Mouse (Mus musculus) kidney, embryonic 15.5 days (tissue): ENCODE measurements around the gene Fxyd3. TPM values are rescaled to one million over a fixed set of nuclear protein-coding genes. Genes with fewer than 3 reads are reported as not detected.
A peak's percentile ranks its signal among the peaks of the same experiment; 100 is the strongest.

Experiments
- ATAC-seq: fragments of 200-750 bp; cut with Nextera tagmentation; replicated peaks from 2 replicates; pipeline ENCODE4 v1.8.0; 2017; ENCODE audit warnings: moderate TSS enrichment; ENCODE audit not compliant: low FRiP score
- H3K27ac ChIP-seq: fragments of 300-500 bp; sonication (generic); 2 replicates; pipeline ENCODE4 v1.5.1; 2015; ENCODE audit warnings: mild to moderate bottlenecking, inconsistent platforms
- H3K27me3 ChIP-seq: fragments of 300-500 bp; sonication (generic); 2 replicates; pipeline ENCODE4 v1.6.1; 2015; ENCODE audit warnings: inconsistent platforms
- H3K36me3 ChIP-seq: fragments of 300-500 bp; sonication (generic); 2 replicates; pipeline ENCODE4 v1.6.1; 2015; ENCODE audit warnings: inconsistent platforms
- H3K4me1 ChIP-seq: fragments of 300-500 bp; sonication (generic); 2 replicates; pipeline ENCODE4 v1.6.1; 2015; ENCODE audit warnings: inconsistent platforms
- H3K4me2 ChIP-seq: fragments of 300-500 bp; sonication (generic); 2 replicates; pipeline ENCODE4 v1.6.1; 2015; ENCODE audit warnings: moderate library complexity, mild to moderate bottlenecking, inconsistent platforms
- H3K4me3 ChIP-seq: fragments of 300-500 bp; sonication (generic); replicated peaks from 2 replicates; pipeline ENCODE4 v1.5.1; 2015; ENCODE audit warnings: mild to moderate bottlenecking, inconsistent platforms
- H3K9ac ChIP-seq: fragments of 300-500 bp; sonication (generic); 2 replicates; pipeline ENCODE4 v1.6.1; 2015; ENCODE audit warnings: mild to moderate bottlenecking, inconsistent platforms
- H3K9me3 ChIP-seq: fragments of 300-500 bp; sonication (generic); replicated peaks from 2 replicates; pipeline ENCODE4 v1.6.1; 2016; ENCODE audit warnings: inconsistent platforms
- WGBS: fragments of 180-500 bp; shearing (Covaris S2); methylation state at CpG from one replicate; pipeline ENCODE4 v1.1.7; 2015; ENCODE audit warnings: mixed read lengths; 5-methylcytosine and 5-hydroxymethylcytosine counted together
- polyA plus RNA-seq: library from polyadenylated mRNA; unstranded; fragments of >200 nt; fragmentation: Nextera tagmentation; extraction: Ambion mirVana; gene quantifications from 2 replicates; pipeline ENCODE4 v1.2.1, GENCODE M21; 2015

Fxyd3 gene
- 14.3 and 14.8 TPM in 2 replicates for polyA plus RNA-seq

DNA sequence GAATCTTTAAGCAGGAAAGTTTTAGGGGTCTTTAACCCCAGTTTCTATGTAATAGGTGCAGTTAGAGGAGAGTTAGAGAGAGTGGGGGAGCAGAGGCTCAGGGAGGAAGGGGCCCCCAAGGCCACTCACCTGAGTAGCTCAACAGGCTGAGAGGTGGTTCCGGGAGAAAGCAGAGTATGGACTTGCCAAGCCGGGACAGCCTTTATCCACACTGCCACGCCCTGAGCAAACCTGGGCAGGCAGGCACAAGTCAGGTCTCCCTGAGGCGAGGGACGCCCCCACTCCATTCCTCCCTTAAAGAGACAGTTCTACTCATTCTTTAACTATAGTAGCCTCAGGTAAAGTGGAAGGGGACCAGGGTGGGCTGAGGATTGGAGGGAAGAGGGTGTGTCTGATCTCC is at the start of gene Fxyd3:
Gene Fxyd3, minus strand, starts transcription at position 213 of the 400 bp plus-strand sequence.
- no peak within 1 kb of the TSS for H3K4me2 ChIP-seq
- no peaks in the 10 kb centered on the region for H3K9me3 ChIP-seq
- no peaks in the 10 kb centered on the region for H3K36me3 ChIP-seq
- 42% methylated on average over 5 of the region's 5 CpGs for WGBS
- H3K27me3 ChIP-seq: no peaks in the 10 kb centered on the region
- no peak for ATAC-seq
- H3K4me1 ChIP-seq: peaks cover 22% of the 10 kb centered on the region
- H3K27ac ChIP-seq: no peak within 1 kb of the TSS
- H3K9ac ChIP-seq: no peak within 1 kb of the TSS
- H3K4me3 ChIP-seq: no peak within 1 kb of the TSS

DNA sequence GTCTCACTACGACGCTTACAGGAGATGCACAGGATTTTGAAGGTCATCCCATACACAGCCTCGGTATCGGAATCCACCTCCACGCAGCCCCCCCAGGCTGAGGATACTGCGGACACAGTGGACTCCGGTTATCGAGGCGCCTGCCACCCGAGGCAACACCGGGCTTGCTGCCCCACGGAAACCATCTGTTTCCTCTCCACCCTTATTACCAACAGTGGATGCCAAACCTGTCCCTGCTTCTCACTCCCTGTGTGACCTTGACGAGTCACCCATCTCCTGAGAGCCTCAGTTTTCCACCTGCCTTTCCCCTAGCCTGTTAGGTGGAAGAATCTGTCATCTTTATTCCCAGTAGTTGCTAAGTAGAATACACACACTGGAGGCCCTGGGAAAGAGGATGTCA is 48.6 kb upstream of the Fxyd3 start:
- H3K36me3 ChIP-seq: peaks cover 20% of the 10 kb centered on the region
- no peaks in the 10 kb centered on the region for H3K9me3 ChIP-seq
- 84% methylated on average over 13 of the region's 13 CpGs for WGBS
- H3K4me3 ChIP-seq: no peak overlapping the region
- no peak overlapping the region for H3K4me2 ChIP-seq
- H3K9ac ChIP-seq: no peak overlapping the region
- no peak overlapping the region for H3K27ac ChIP-seq
- no peak for ATAC-seq
- peaks cover 42% of the 10 kb centered on the region for H3K27me3 ChIP-seq
- peaks cover 18% of the 10 kb centered on the region for H3K4me1 ChIP-seq

DNA sequence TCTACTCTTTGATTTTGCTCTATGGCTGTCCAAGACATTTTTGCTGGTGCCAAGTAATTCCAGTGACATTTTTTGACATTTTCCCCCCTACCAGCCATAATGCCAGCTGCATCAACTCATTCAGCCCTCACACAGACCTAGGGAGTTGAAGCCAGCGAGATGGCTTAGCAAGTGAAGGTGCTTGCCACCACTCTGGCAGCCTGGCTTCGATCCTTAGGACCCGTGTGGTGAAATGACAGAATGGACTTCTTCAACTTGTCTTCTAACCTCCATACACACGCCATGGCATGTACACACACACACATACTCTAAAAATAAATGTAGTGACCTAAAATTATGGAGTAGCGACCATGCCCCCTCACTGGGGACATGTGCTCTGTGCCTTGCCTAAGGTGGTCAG is 47.9 kb upstream of the Fxyd3 start:
- H3K27ac ChIP-seq: no peak overlapping the region
- no peak overlapping the region for H3K9ac ChIP-seq
- H3K27me3 ChIP-seq: peaks cover 42% of the 10 kb centered on the region
- ATAC-seq: no peak
- no peak overlapping the region for H3K4me3 ChIP-seq
- no peaks in the 10 kb centered on the region for H3K9me3 ChIP-seq
- 85% methylated on average over 5 of the region's 5 CpGs for WGBS
- H3K4me2 ChIP-seq: no peak overlapping the region
- H3K4me1 ChIP-seq: peaks cover 18% of the 10 kb centered on the region
- H3K36me3 ChIP-seq: peaks cover 13% of the 10 kb centered on the region

DNA sequence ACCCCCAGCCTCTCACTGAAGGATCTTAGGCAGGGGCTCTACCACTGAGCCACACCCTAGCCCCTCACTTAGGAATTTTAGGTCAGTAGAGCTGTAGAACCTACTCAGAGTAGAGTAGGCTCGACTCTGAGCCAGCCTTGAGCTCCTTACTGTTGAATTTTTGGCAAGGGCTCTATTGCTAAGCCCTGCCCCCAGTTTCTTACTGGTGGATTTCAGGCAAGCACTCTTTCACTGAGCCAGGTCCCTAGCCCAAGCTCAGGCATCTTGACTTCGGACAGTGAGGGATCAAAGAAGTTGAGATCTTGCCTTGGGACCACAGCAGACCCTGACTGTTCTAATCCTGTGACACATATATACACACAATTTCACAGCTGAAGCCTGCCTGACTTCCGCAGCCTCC is 47.2 kb upstream of the Fxyd3 start:
- H3K9ac ChIP-seq: no peak overlapping the region
- H3K27me3 ChIP-seq: peaks cover 42% of the 10 kb centered on the region
- WGBS: 80% methylated on average over 3 of the region's 3 CpGs
- H3K4me2 ChIP-seq: no peak overlapping the region
- ATAC-seq: no peak
- no peak overlapping the region for H3K4me3 ChIP-seq
- no peak overlapping the region for H3K27ac ChIP-seq
- H3K4me1 ChIP-seq: peaks cover 18% of the 10 kb centered on the region
- H3K36me3 ChIP-seq: peaks cover 6% of the 10 kb centered on the region
- H3K9me3 ChIP-seq: no peaks in the 10 kb centered on the region

DNA sequence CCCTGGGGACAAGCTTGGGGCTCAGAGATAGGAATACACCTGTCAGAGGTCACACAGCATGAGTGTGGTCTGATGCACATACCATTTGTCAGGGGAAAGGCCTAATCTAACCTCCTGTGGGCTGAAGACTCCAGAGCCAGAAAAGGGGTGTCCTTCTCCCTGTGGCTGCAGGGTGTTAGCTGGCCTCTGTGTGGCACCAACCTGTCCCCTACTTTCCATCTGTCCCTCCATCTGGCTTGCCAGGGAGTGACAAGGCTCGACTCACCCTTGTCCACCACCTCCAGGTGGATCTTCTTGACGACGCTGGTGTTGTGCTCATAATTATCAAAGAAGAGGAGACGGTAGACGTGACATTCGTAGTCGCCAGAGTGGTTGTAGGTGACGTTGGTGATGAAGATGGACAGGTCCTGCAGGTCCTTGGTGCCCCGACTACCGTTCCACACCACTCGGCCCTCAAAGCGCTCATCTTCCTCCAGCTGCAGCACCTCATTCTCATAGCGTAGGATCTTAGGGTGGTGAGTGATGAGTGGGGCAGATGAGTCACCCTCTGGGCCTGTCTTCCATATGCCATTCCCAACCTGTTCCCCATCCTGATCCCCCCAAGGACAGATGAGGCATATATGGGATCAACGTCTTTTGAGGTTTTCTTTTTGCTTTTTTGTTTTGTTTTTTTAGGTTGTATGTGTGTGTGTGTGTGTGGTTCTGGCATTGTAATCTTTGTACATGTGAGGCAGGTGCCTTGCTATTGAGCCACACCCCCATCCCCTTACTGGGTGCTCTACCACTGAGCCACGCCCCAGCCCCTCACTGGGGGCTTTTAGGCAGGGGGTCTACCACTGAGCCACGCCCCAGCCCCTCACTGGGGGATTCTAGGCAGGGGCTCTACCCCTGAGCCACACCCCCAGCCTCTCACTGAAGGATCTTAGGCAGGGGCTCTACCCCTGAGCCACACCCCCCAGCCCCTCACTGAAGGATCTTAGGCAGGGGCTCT is 46.4 kb upstream of the Fxyd3 start:
- WGBS: 91% methylated on average over 16 of the region's 16 CpGs
- no peak for ATAC-seq
- Histone ChIP-seq H3K9me3 (no peaks in the 10 kb centered on the region), H3K27ac (no peak overlapping the region), H3K4me2 (no peak overlapping the region), H3K4me1 (peaks cover 18% of the 10 kb centered on the region), H3K4me3 (no peak overlapping the region), H3K9ac (no peak overlapping the region), H3K36me3 (no peaks in the 10 kb centered on the region), H3K27me3 (peaks cover 35% of the 10 kb centered on the region)

DNA sequence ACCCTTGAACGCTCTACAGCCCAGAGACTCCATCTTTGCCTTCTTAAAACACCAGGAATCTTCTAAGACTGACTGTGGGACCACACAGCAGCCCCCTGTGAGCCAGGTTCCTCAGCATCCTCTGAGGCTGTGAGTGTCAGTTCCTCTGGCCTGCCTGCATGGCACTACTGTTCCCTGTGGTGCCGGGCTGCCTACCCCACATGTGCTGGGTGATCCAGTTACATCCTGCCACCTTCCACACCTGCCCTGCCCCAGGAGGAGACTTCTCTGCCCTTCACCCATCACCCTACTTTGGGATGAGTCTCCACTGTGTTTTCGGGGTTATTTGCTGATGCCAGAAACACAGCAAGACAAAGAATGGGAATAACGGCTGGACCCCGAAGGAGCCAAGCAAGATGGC is 43.1 kb upstream of the Fxyd3 start:
- Histone ChIP-seq H3K9ac (no peak overlapping the region), H3K9me3 (no peaks in the 10 kb centered on the region), H3K4me2 (no peak overlapping the region), H3K4me1 (peaks cover 26% of the 10 kb centered on the region), H3K27me3 (peaks cover 3% of the 10 kb centered on the region), H3K4me3 (no peak overlapping the region), H3K36me3 (no peaks in the 10 kb centered on the region), H3K27ac (no peak overlapping the region)
- ATAC-seq: no peak
- WGBS: 85% methylated on average over 5 of the region's 5 CpGs

DNA sequence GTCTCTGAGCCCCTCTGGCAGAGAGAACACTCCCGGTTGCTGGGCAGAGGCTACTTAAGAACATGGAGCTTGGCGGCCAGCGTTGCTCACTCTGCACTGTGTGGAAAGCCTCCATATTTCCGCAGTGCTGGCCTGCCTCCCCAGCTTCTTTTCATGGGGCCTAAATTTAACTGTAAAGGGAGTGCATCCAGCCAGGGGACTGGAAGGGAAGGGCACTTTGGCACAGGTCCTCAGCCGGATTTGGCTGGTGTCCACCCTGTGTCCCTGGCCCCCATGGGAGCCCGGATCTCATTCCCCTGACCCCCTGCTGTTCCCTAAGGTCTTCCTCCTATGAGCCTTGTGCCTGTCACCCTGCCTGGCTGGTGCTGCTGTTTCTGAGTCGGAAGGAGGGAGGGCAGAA is 42.0 kb upstream of the Fxyd3 start:
- H3K27me3 ChIP-seq: no peaks in the 10 kb centered on the region
- no peaks in the 10 kb centered on the region for H3K9me3 ChIP-seq
- H3K4me3 ChIP-seq: no peak overlapping the region
- 75% methylated on average over 7 of the region's 7 CpGs for WGBS
- no peak overlapping the region for H3K4me2 ChIP-seq
- H3K36me3 ChIP-seq: no peaks in the 10 kb centered on the region
- H3K27ac ChIP-seq: no peak overlapping the region
- no peak for ATAC-seq
- no peak overlapping the region for H3K9ac ChIP-seq
- peaks cover 30% of the 10 kb centered on the region for H3K4me1 ChIP-seq

DNA sequence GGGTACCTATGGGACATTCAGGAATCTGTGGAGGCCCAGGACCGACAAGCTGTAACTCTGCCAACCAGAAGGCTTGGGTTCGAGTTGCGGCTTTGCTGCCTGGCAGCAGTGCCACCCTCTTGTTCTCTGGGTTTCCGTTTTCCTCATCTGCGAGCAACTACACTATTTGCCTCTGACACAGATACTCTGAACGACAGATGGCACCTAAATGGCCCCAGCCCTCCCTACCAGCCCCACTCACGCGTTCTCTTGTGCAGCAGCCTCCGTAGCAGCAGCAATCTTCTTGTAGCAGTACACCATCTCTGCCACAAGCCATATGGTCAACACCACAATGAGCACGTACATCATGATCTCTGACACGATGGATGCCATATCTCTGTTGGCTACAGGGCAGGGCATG is 41.0 kb upstream of the Fxyd3 start:
- no peak overlapping the region for H3K4me3 ChIP-seq
- H3K36me3 ChIP-seq: no peaks in the 10 kb centered on the region
- H3K27me3 ChIP-seq: no peaks in the 10 kb centered on the region
- H3K27ac ChIP-seq: no peak overlapping the region
- H3K9me3 ChIP-seq: no peaks in the 10 kb centered on the region
- H3K4me1 ChIP-seq: peaks cover 30% of the 10 kb centered on the region
- H3K4me2 ChIP-seq: no peak overlapping the region
- no peak overlapping the region for H3K9ac ChIP-seq
- 86% methylated on average over 11 of the region's 11 CpGs for WGBS
- ATAC-seq: no peak

DNA sequence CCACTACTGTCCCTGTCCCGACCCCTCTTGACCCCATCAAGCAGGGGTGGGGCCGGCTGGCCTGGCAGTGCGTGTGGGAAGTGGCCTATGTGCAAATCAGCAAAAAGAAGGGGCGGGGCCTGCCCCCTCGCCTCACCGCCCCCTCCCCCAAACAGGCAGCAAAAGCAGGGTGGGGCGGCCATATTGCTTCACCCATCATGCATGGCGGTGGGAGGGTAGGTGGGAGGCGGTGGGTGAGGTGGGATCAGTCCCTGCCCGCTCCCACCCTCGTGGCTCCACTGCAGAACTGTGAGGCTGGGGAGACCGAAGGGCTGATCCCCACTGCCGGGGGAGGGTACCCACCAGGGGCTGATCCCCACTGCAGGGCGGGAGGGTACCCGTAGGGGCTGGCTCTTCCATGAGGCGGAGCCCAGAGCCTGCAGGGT is 40.2 kb upstream of the Fxyd3 start:
- 44% methylated on average over 16 of the region's 16 CpGs for WGBS
- 0 out of 2 replicates have a peak, but pooled peaks have one; percentile 3 for ATAC-seq

DNA sequence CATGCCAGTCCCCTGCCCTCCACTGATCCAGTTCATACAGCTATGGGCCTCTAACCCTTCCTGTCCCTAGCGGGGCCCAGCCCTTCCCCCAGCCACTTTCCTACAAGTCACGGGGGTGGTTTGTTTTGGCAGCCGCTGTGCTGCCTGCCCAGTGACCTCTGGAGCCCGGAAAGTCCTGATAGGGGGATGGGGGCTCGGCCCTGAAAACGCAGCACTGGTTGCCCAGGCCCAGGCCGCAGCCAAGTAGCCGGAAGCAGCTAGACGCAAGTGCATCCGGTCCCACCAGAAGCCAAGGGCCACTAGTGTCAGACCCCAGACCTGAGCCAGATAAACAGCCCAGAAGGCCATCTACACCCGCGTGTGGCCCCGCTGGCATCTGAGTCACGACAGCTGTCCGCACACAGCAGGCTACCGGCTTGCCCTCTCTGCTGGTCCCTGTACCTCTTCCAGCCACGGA is 39.1 kb upstream of the Fxyd3 start:
- Histone ChIP-seq H3K36me3 (no peaks in the 10 kb centered on the region), H3K4me1 (peaks cover 46% of the 10 kb centered on the region), H3K9me3 (no peaks in the 10 kb centered on the region), H3K4me3 (peak overlapping the region; percentile 33; the same call in 1 of the 2 replicates), H3K27ac (peak overlapping the region; percentile 82), H3K27me3 (no peaks in the 10 kb centered on the region), H3K9ac (peak overlapping the region; percentile 19; the same call in 1 of the 2 replicates), H3K4me2 (peak overlapping the region; percentile 52)
- WGBS: 11% methylated on average over 17 of the region's 17 CpGs
- ATAC-seq: peak; percentile 62

More for the DNA sequence above, 40.2 kb upstream of the Fxyd3 start:
- Histone ChIP-seq H3K4me1 (peaks cover 36% of the 10 kb centered on the region), H3K9me3 (no peaks in the 10 kb centered on the region), H3K4me3 (no peak overlapping the region), H3K27ac (no peak overlapping the region), H3K9ac (no peak overlapping the region), H3K27me3 (no peaks in the 10 kb centered on the region), H3K4me2 (no peak overlapping the region; the same call in 1 of the 2 replicates), H3K36me3 (no peaks in the 10 kb centered on the region)

DNA sequence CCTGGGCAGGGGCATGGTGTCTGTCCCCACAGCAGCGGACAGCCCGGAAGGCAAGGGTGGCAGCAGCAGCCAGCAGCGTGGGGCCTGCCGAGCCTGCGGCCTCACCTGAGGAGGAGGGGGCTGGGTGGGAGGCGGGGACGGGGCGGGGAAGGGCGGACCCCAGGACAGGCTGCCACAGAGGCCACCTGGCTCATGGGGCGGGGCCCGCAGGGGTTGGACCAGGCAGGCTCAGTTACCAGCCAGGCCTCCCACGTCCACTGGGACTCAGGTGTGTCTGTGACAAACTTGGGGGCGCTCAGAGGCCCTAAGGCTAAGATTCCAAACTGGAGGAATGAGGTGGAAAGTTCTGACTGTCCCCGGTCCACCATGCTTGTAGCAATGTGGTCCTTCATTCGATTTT is 38.7 kb upstream of the Fxyd3 start, which contains the start of gene Hpn:
Gene Hpn, minus strand, starts transcription at position 109 of the 400 bp plus-strand sequence.
- Histone ChIP-seq H3K9ac (peak within 1 kb of the TSS; percentile 19; the same call in 1 of the 2 replicates), H3K36me3 (no peaks in the 10 kb centered on the region), H3K4me3 (peak within 1 kb of the TSS; percentile 33), H3K9me3 (no peaks in the 10 kb centered on the region), H3K4me2 (peak within 1 kb of the TSS; percentile 52), H3K4me1 (peaks cover 46% of the 10 kb centered on the region), H3K27ac (peak within 1 kb of the TSS; percentile 82), H3K27me3 (no peaks in the 10 kb centered on the region)
- peak; percentile 80 for ATAC-seq
- 16% methylated on average over 15 of the region's 15 CpGs for WGBS

DNA sequence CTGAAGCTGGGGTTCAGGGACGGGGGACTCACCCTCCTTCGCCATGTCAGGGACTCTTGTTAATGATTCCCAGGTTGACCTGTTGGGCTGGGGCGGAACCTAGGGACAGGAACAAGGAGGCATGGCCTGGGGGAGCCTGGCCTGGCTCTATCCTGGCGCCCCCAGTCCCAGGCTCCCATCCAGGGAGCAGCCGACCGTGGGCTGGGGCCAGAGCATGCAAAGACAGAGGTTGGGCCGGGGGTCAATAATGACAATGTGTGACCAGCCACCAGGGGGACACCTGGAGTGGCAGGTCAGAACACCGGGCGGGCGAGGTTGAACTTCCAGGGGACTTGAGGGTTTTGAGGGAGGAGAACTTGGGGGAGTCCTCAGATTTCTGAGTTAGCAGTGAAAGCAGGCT is 38.1 kb upstream of the Fxyd3 start:
- H3K4me3 ChIP-seq: peak overlapping the region; percentile 33
- H3K9me3 ChIP-seq: no peaks in the 10 kb centered on the region
- no peaks in the 10 kb centered on the region for H3K27me3 ChIP-seq
- H3K36me3 ChIP-seq: no peaks in the 10 kb centered on the region
- peak overlapping the region; percentile 82 for H3K27ac ChIP-seq
- peak; percentile 34; the same call in 1 of the 2 replicates for ATAC-seq
- peak overlapping the region; percentile 19; the same call in 1 of the 2 replicates for H3K9ac ChIP-seq
- WGBS: 50% methylated on average over 10 of the region's 10 CpGs
- peaks cover 46% of the 10 kb centered on the region for H3K4me1 ChIP-seq
- H3K4me2 ChIP-seq: peak overlapping the region; percentile 52
